Mouse (Mus musculus): ENCODE measurements around the gene Mgat5.
A peak's percentile ranks its signal among the peaks of the same experiment; 100 is the strongest.

Mgat5 gene

GRCm38 (mm10) chr1:127218182-127218581 is 13.4 kb downstream of the Mgat5 start:
- no peak for DNase-seq

GRCm38 (mm10) chr1:127219161-127219560 is 14.3 kb downstream of the Mgat5 start:
- no peak for DNase-seq

- no peak for DNase-seq
Observed at GRCm38 (mm10) chr1:127219621-127220020, 14.8 kb downstream of the Mgat5 start.

GRCm38 (mm10) chr1:127221998-127222736 is 17.4 kb downstream of the Mgat5 start:
- DNase-seq, result no peak

GRCm38 (mm10) chr1:127225060-127225459 is 20.2 kb downstream of the Mgat5 start:
- DNase-seq, result no peak

GRCm38 (mm10) chr1:127229011-127229410 is 24.2 kb downstream of the Mgat5 start:
- no peak for DNase-seq

- DNase-seq, result no peak
Observed at GRCm38 (mm10) chr1:127230468-127230867, 25.7 kb downstream of the Mgat5 start.

- DNase-seq, result no peak
Observed at GRCm38 (mm10) chr1:127233191-127233651, 28.4 kb downstream of the Mgat5 start.

- no peak for DNase-seq
Observed at GRCm38 (mm10) chr1:127235157-127235556, 30.3 kb downstream of the Mgat5 start.

GRCm38 (mm10) chr1:127236396-127236795 is 31.6 kb downstream of the Mgat5 start:
- no peak for DNase-seq

GRCm38 (mm10) chr1:127238871-127239314 is 34.1 kb downstream of the Mgat5 start:
- no peak for DNase-seq

GRCm38 (mm10) chr1:127239914-127240313 is 35.1 kb downstream of the Mgat5 start:
- no peak for DNase-seq

GRCm38 (mm10) chr1:127242151-127242887 is 37.5 kb downstream of the Mgat5 start:
- no peak for DNase-seq

GRCm38 (mm10) chr1:127242888-127243588 is 38.2 kb downstream of the Mgat5 start:
- DNase-seq, result no peak

GRCm38 (mm10) chr1:127244054-127244770 is 39.4 kb downstream of the Mgat5 start:
- no peak for DNase-seq

- DNase-seq, result no peak
Observed at GRCm38 (mm10) chr1:127246158-127246557, 41.3 kb downstream of the Mgat5 start.

- DNase-seq, result peak; percentile 49
Observed at GRCm38 (mm10) chr1:127248433-127248832, 43.6 kb downstream of the Mgat5 start.

GRCm38 (mm10) chr1:127249621-127250020 is 44.8 kb downstream of the Mgat5 start:
- DNase-seq, result no peak

GRCm38 (mm10) chr1:127250313-127250712 is 45.5 kb downstream of the Mgat5 start:
- no peak for DNase-seq

- no peak for DNase-seq
Observed at GRCm38 (mm10) chr1:127251751-127252150, 46.9 kb downstream of the Mgat5 start.

GRCm38 (mm10) chr1:127257005-127257404 is 52.2 kb downstream of the Mgat5 start:
- no peak for DNase-seq

GRCm38 (mm10) chr1:127259669-127260068 is 54.9 kb downstream of the Mgat5 start:
- DNase-seq, result no peak

- no peak for DNase-seq
Observed at GRCm38 (mm10) chr1:127260969-127261368, 56.2 kb downstream of the Mgat5 start.

Measured in lung, postnatal 14 days (tissue).